Mouse (Mus musculus): Measurements from ENCODE around the gene Gm14569.

Gene Gm14569

GRCm38 (mm10) chrX:36400980-36401379 is 90.7 kb downstream of the Gm14569 start, which contains the start of gene Gm6268:
Gene Gm6268, plus strand, starts transcription at chrX:36401280.
- no peak for TF ChIP-seq GATA4 (IDR thresholded peaks at IDR 0.05; ENCODE audit: insufficient replicate concordance, low read length)

GRCm38 (mm10) chrX:36393279-36393678 is 98.4 kb downstream of the Gm14569 start:
- no peak for TF ChIP-seq GATA4 (IDR thresholded peaks at IDR 0.05; ENCODE audit: insufficient replicate concordance, low read length)

- TF ChIP-seq GATA4 (IDR thresholded peaks at IDR 0.05; ENCODE audit: insufficient replicate concordance, low read length) = no peak
Observed at GRCm38 (mm10) chrX:36392672-36393071, 99.0 kb downstream of the Gm14569 start.

- no peak for TF ChIP-seq GATA4 (IDR thresholded peaks at IDR 0.05; ENCODE audit: insufficient replicate concordance, low read length)
Observed at GRCm38 (mm10) chrX:36390503-36390902, 101.1 kb downstream of the Gm14569 start.

GRCm38 (mm10) chrX:36389971-36390370 is 101.7 kb downstream of the Gm14569 start:
- no peak for TF ChIP-seq GATA4 (IDR thresholded peaks at IDR 0.05; ENCODE audit: insufficient replicate concordance, low read length)

GRCm38 (mm10) chrX:36385340-36385739 is 106.3 kb downstream of the Gm14569 start:
- TF ChIP-seq GATA4 (IDR thresholded peaks at IDR 0.05; ENCODE audit: insufficient replicate concordance, low read length) = no peak
